Mouse (Mus musculus): ENCODE measurements at regions not wholly inside any gene's neighbourhood (a gene's known extent, or its start where the extent isn't known, plus 50 kb on each side); places are given as distances from the start of the nearest gene placed in this dataset.

DNA sequence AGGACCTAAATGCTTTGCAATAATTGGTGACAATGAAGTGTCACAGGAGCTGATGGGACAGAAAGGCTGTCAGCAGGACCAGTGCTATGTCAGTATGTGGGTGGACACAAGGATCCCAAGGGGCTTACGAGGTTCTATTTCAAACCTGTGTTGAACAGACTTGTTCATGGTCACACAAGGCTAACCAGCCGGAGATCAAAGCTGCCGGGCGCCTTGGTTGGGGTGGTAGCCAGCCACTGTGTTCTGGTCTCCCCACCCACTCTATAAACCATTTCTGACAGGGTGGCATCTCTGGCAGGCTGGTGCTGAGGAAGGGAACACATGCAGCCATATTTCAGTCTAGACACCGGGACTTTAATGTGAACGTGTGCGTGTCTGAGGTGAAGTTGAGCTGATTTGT is 245.9 kb downstream of the Ttc32 start:
- no peak for ATAC-seq (ENCODE audit: borderline replicate concordance, extremely low read depth, low FRiP score, low TSS enrichment)

DNA sequence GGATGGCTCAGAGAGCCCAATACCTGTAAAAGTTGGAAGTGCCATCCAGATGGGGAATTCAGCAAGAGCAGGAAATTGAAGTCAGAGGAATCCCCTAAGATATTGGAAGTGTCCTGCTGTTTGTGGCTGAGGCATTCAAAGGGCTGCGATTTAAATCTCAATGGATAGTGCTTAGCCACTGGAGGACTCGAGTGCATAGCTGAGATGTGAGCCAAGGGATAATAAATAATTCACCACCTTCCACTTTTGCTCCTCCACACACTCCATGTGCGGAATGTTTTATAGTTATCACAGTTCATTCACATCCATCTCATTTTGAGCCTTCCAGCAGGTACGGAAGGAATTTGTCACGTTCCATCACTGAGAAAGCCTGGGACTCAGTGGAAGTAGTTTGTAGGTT is 248.9 kb downstream of the Ttc32 start:
- Histone ChIP-seq H3K4me3 (no peak overlapping the region), H3K36me3 (no peaks in the 10 kb centered on the region), H3K27ac (no peak overlapping the region), H3K27me3 (no peaks in the 10 kb centered on the region), H3K4me1 (no peaks in the 10 kb centered on the region), H3K9me3 (no peaks in the 10 kb centered on the region), H3K4me2 (no peak overlapping the region), H3K9ac (no peak overlapping the region)
- 39% methylated on average over 5 of the region's 5 CpGs for WGBS
- no peak for ATAC-seq (ENCODE audit: borderline replicate concordance, extremely low read depth, low FRiP score, low TSS enrichment)

More for the DNA sequence above, 245.9 kb downstream of the Ttc32 start:
- H3K9me3 ChIP-seq = no peaks in the 10 kb centered on the region
- H3K27me3 ChIP-seq = no peaks in the 10 kb centered on the region
- no peak overlapping the region for H3K4me2 ChIP-seq
- H3K27ac ChIP-seq = no peak overlapping the region
- H3K4me3 ChIP-seq = no peak overlapping the region
- no peaks in the 10 kb centered on the region for H3K36me3 ChIP-seq
- no peak overlapping the region for H3K9ac ChIP-seq
- 79% methylated on average over 7 of the region's 7 CpGs for WGBS
- no peaks in the 10 kb centered on the region for H3K4me1 ChIP-seq

DNA sequence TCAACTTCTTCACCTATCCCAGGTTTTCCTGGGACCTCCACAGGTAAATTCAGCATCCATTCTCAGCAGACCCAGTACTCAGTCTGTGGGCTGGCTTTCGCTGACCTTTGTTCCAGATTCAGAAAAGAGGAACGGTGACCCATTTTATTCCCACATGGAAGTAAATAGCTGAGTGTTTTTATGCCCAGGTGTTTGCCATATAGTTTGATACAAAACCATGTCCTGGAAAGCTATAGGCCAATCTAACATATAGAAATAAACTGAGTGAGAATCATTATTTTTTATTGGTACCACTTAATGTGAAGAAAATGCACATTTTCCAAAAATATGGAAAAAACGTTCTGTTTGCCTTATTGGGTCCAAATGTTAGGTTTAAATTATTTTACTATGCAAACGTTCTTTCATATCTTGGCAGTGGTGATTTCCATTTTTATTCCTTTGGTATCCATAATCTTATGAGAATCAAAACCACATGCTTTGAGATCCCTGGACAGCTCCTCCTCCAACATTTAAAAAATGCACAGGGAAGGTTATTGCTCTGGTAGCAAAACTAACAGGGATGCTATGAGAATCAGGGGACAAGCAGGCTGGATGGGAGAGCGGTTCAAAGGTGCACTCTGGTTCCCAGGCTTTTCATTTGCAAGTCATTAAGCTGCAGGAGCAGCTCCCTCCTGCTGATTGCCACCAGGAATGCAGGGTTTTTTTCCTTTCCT is 250.3 kb downstream of the Ttc32 start:
- H3K27ac ChIP-seq = no peak overlapping the region
- 65% methylated on average over 5 of the region's 5 CpGs for WGBS
- ATAC-seq (ENCODE audit: borderline replicate concordance, extremely low read depth, low FRiP score, low TSS enrichment) = no peak
- H3K27me3 ChIP-seq = no peaks in the 10 kb centered on the region
- H3K9ac ChIP-seq = no peak overlapping the region
- no peak overlapping the region for H3K4me3 ChIP-seq
- no peaks in the 10 kb centered on the region for H3K9me3 ChIP-seq
- H3K4me2 ChIP-seq = no peak overlapping the region
- no peaks in the 10 kb centered on the region for H3K36me3 ChIP-seq
- H3K4me1 ChIP-seq = no peaks in the 10 kb centered on the region

DNA sequence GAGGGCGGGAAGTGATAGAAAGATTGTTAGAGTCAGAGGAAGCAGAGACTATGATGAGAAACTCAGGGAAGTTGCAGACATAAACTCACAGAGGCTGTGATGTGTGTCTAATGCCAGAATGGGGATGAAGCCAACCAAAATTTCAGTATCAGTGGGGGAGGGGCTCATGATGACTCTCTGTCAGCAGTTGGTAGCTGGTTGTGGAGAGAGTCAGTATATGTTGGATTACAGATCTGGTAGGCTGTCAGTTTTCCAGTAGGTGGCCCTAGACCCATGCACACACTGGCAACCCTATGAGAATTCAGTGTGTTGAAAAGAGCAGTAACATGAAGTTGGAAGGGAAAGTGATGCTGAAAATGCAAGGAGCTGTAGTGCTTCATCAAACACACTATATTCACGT is 257.5 kb downstream of the Ttc32 start:
- Histone ChIP-seq H3K36me3 (no peaks in the 10 kb centered on the region), H3K4me2 (no peak overlapping the region), H3K27ac (no peak overlapping the region), H3K4me3 (no peak overlapping the region), H3K27me3 (no peaks in the 10 kb centered on the region), H3K4me1 (no peaks in the 10 kb centered on the region), H3K9me3 (no peaks in the 10 kb centered on the region), H3K9ac (no peak overlapping the region)
- 85% methylated on average over 2 of the region's 2 CpGs for WGBS
- no peak for ATAC-seq (ENCODE audit: borderline replicate concordance, extremely low read depth, low FRiP score, low TSS enrichment)

DNA sequence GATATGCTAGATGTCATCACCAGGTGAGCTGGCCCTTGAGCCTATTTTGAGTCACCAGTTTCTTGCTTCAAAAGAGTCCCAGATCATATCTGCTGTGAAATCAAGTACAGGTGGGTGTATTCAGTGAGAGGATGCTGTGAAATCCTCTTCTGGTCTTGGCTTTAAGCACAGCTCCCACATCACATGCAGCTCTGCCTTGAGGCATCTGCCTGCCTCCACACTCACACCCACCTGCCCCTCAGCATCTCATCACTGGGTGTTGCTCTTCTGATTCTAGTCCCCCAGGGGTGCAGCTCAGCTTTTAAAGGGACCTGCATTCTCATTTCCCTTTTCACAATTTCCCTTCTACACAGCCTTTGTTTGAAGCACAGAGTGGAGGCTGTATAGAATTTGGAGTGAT is 262.9 kb downstream of the Ttc32 start:
- H3K27me3 ChIP-seq = no peaks in the 10 kb centered on the region
- H3K4me1 ChIP-seq = no peaks in the 10 kb centered on the region
- no peak for ATAC-seq (ENCODE audit: borderline replicate concordance, extremely low read depth, low FRiP score, low TSS enrichment)
- H3K4me2 ChIP-seq = no peak overlapping the region
- no peaks in the 10 kb centered on the region for H3K9me3 ChIP-seq
- no peaks in the 10 kb centered on the region for H3K36me3 ChIP-seq
- H3K4me3 ChIP-seq = no peak overlapping the region
- H3K9ac ChIP-seq = no peak overlapping the region
- H3K27ac ChIP-seq = no peak overlapping the region

DNA sequence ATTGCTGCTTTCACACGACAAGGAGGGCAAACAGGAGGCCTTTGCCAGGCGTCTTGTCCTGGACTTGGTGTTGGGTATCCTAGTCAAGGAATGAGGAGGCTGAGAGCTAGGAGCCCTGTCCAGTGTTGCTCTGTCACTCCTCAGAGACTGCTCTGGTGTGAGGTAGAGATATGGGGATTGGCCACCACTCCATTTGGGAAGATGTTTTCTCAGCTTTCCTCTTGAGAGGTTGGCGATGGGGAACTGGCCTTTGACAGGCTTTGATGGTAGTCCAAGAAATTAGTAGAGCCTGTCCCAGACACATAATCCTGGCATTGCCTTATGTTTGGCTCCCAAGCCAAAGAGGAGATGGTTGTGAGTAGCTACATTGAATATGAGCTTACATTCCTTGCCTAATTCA is 265.4 kb downstream of the Ttc32 start:
- WGBS = 66% methylated on average over 3 of the region's 3 CpGs
- no peak overlapping the region for H3K4me2 ChIP-seq
- no peaks in the 10 kb centered on the region for H3K27me3 ChIP-seq
- no peak for ATAC-seq (ENCODE audit: borderline replicate concordance, extremely low read depth, low FRiP score, low TSS enrichment)
- H3K27ac ChIP-seq = no peak overlapping the region
- H3K9me3 ChIP-seq = no peaks in the 10 kb centered on the region
- no peak overlapping the region for H3K9ac ChIP-seq
- no peak overlapping the region for H3K4me3 ChIP-seq
- H3K4me1 ChIP-seq = no peaks in the 10 kb centered on the region
- no peaks in the 10 kb centered on the region for H3K36me3 ChIP-seq

DNA sequence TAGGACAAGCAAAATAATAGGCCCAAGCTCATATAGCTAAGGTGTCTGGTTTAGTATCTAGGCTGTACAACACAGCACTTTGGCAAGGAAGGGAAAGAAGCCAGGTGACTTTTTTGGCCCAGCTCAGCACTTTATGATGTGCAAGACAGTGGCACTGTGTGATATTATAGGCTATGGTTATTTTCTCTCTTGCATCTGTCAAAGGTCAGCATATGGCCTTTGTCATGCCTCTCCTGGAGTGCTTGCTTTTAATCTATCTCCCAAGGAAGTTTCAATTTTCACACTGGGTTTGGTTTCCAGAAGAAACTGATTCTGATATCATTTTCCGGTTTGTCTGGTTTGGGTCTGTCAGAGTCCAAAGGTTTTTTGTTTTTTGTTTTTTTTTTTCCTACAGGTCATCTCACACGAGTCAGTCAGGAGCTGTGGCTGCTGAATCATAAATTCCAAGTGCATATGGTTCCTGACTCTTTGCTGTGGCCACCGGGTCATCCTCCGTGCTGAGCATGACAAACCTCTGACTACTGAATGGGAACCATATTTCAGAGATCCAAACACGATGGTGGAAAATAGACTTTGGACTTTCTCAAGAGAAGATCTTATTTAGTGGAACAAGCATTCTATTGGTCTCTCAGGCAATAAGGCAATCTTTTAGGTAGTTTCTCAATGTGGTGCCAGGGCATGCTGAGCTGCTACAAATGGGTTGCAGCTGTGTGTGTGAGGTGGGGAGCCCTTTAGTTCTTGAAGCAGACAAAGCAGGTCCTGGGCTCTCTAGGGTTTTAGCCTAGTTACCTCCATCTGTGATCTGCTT is 269.3 kb downstream of the Ttc32 start:
- 68% methylated on average over 5 of the region's 5 CpGs for WGBS
- no peak overlapping the region for H3K9ac ChIP-seq
- no peaks in the 10 kb centered on the region for H3K9me3 ChIP-seq
- no peak for ATAC-seq (ENCODE audit: borderline replicate concordance, extremely low read depth, low FRiP score, low TSS enrichment)
- H3K4me1 ChIP-seq = no peaks in the 10 kb centered on the region
- no peak overlapping the region for H3K4me3 ChIP-seq
- no peak overlapping the region for H3K4me2 ChIP-seq
- no peaks in the 10 kb centered on the region for H3K27me3 ChIP-seq
- H3K27ac ChIP-seq = no peak overlapping the region
- H3K36me3 ChIP-seq = no peaks in the 10 kb centered on the region

DNA sequence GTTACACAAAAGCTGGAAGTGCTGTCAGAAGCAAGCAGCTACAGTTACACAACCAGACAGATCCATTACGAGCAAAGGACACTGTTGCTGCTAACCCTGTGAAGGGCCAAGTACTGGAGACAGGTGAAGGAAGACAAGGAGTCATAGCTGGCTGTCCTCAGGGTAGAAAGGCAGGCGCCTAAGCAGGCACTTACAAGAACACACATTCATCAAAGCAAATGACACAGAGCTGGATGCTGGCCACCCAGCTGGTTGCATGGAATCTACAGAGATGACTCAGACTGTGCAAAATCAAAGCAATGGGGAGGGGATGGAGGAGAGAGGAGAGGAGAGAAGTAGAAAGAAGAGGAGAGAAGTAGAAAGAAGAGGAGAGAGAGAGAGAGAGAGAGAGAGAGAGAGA is 265.8 kb upstream of the Osr1 start:
- no peaks in the 10 kb centered on the region for H3K4me1 ChIP-seq
- no peaks in the 10 kb centered on the region for H3K36me3 ChIP-seq
- H3K27me3 ChIP-seq = no peaks in the 10 kb centered on the region
- no peak overlapping the region for H3K4me3 ChIP-seq
- H3K9me3 ChIP-seq = no peaks in the 10 kb centered on the region
- no peak for ATAC-seq (ENCODE audit: borderline replicate concordance, extremely low read depth, low FRiP score, low TSS enrichment)
- 46% methylated on average over 2 of the region's 2 CpGs for WGBS
- no peak overlapping the region for H3K27ac ChIP-seq
- no peak overlapping the region for H3K9ac ChIP-seq
- H3K4me2 ChIP-seq = no peak overlapping the region

DNA sequence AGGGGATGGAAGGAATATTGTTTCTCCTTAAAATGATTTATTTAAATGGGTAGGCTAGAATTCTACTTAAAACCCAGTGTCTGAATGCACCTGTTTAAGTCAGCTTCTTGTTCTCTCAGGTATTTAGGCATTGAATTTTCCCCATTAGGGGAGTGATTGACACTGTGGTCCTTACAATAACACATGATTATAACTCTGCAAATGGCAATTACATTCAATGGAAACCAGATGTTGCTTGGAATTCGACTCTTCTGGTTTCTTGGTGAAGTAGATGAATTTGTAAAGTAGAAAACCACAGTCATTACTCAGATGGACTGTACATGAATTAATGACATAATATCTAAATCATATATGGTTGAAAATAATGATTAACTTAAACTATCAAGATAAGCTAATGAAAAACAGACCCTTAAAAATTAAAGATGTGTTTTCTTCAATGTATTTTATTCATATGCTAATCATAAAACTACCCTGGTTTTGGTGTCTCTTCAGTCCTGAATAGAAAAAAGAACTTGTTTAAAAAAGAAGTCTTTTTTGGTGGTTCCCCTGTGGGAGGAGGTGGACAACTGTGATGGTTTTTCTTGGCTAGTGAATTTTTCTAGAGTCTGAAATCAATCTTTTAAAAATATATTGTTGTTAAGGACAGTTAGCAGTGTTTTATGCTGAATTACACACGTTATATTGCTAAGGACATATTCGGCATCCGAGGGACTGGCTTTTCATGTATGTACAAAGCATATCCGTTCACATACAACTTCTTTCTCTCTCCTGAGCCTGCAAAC is 231.8 kb upstream of the Osr1 start:
- Histone ChIP-seq H3K4me3 (no peak overlapping the region), H3K27me3 (no peaks in the 10 kb centered on the region), H3K4me2 (no peak overlapping the region), H3K9me3 (no peaks in the 10 kb centered on the region), H3K36me3 (no peaks in the 10 kb centered on the region), H3K4me1 (peaks cover 13% of the 10 kb centered on the region; the same call in 1 of the 2 replicates), H3K9ac (no peak overlapping the region), H3K27ac (no peak overlapping the region)
- WGBS = 78% methylated on average over 5 of the region's 5 CpGs
- no peak for ATAC-seq (ENCODE audit: borderline replicate concordance, extremely low read depth, low FRiP score, low TSS enrichment)

DNA sequence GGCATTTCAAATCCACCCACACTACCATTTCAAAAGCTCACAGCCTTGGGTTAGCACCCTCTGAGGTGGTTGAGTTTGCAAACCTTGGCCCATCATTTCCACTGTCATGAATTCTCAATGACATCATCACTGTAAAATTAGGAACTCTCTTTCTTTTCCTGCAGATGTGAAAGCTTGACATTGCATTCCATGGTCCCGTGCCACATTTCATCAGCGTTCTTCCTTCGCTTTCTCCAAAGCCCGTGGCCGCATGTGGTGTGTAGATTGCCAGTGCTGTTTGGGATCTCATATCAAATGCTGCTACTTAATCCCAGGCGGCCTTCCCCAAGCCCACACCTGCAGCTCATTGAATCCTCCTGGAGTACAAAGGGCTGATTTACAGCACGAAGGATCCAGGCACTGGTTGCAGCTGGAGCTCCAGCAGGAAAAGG is 231.1 kb upstream of the Osr1 start:
- Histone ChIP-seq H3K4me1 (peaks cover 13% of the 10 kb centered on the region; the same call in 1 of the 2 replicates), H3K27ac (no peak overlapping the region)
- 41% methylated on average over 7 of the region's 7 CpGs for WGBS

DNA sequence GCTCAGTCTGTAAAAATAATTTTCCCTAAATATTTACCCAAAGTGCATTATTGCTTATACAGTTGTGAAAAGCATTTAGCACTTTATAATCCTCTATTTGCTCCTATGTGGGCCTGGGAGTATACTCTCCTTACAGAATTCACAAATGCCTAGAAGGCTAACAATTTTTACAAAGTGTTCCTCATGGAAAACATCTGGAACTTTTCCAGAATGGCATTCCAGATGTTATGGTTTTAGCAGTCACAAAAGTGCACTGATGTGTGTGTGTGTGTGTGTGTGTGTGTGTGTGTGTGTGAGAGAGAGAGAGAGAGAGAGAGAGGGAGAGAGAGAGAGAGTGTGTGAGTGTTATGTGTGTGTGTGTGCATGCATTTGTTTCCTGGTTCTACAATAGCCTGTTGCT is 229.1 kb upstream of the Osr1 start:
- no peak for ATAC-seq (ENCODE audit: borderline replicate concordance, extremely low read depth, low FRiP score, low TSS enrichment)
- no peak overlapping the region for H3K4me3 ChIP-seq
- no peak overlapping the region for H3K27ac ChIP-seq
- H3K36me3 ChIP-seq = no peaks in the 10 kb centered on the region
- H3K4me2 ChIP-seq = no peak overlapping the region
- H3K9me3 ChIP-seq = no peaks in the 10 kb centered on the region
- no peaks in the 10 kb centered on the region for H3K27me3 ChIP-seq
- H3K4me1 ChIP-seq = peaks cover 13% of the 10 kb centered on the region; the same call in 1 of the 2 replicates
- H3K9ac ChIP-seq = no peak overlapping the region

More for the DNA sequence above, 231.1 kb upstream of the Osr1 start:
- Histone ChIP-seq H3K36me3 (no peaks in the 10 kb centered on the region), H3K27me3 (no peaks in the 10 kb centered on the region), H3K4me3 (no peak overlapping the region), H3K9me3 (no peaks in the 10 kb centered on the region), H3K4me2 (0 out of 2 replicates have a peak overlapping the region, but pooled peaks have one; percentile 6), H3K9ac (no peak overlapping the region)
- no peak for ATAC-seq (ENCODE audit: borderline replicate concordance, extremely low read depth, low FRiP score, low TSS enrichment)

DNA sequence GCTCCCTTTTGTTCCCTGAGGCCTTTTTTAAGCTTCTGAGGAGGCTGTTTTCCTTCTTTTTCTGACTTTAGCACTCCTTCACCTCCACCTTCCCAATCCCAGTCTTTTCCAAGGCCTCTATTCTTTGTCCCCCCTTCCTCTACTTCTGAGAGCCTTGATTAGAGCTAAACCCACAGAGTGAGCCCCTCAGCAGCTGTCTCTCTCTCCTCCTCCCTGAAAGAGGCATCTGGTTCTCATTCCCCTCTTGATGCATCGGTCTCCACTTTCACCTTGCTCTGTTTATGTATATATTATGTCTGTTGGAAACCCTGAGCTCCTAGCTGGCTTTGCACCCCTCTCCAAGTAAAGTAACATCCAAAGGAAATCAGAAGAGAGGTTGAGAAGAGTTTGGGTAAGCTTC is 224.6 kb upstream of the Osr1 start:
- Histone ChIP-seq H3K4me1 (no peaks in the 10 kb centered on the region), H3K36me3 (no peaks in the 10 kb centered on the region), H3K9ac (no peak overlapping the region), H3K27ac (no peak overlapping the region), H3K9me3 (no peaks in the 10 kb centered on the region), H3K4me3 (no peak overlapping the region), H3K4me2 (no peak overlapping the region), H3K27me3 (no peaks in the 10 kb centered on the region)
- WGBS = 36% methylated on average over 1 of the region's 1 CpGs
- no peak for ATAC-seq (ENCODE audit: borderline replicate concordance, extremely low read depth, low FRiP score, low TSS enrichment)

Data from lung, embryonic 15.5 days (tissue).